Mouse (Mus musculus) c-Kit-positive CD71-positive TER-119-negative erythroid progenitor cells, embryonic 14.5 days (primary cell): ENCODE data around the gene Ccdc88c.

Source experiments
- DNase-seq: peaks from one replicate; pipeline ENCODE4 v3.0.0-alpha.2; 2013; ENCODE audit warnings: low read depth

The Ccdc88c gene

DNA sequence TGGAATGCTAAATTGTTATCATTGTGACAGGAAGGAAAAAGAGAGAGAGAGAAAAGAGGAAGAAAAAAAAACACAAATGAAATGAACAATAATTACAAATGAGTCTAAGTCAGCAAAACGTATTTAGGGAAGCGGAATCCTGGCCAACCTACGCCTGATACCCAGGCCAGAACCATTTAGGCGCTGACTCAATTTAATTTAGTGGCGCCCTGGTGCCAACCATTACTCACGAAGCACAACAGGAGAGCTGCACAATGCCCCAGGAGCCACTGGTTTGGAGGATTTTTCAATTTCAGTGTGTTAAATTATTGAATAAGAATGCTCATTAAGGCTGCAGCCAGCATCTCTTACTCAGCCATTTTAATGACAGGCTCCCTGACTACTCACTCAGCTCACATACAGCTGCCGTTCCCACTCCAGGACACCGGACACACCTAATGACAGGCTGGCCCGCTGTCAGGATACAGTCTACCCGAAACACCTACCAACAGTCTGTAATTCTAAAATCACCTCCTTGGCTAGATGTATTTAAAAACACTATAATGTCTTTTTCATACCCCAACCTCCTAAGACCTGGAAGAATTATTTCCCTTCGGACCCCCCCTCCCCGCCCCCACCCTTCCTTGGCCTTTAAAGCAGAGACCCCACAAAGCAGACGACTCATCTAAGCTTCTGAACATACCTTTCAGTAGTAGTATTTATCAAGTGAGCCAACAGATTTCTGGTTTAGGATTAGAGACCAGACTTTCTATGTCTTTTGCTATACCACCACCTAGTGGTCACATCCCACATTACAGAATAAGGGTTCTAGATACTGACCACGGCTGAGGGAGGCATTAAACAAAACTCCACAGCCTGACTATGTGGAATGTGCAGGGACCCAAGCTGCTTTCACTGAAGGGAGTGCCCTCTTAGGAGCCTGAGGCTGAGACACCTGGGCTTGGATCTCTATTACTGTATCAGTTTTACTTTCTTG, 102.9 kb downstream of the Ccdc88c start:
- DNase-seq = peak; percentile 66

DNA sequence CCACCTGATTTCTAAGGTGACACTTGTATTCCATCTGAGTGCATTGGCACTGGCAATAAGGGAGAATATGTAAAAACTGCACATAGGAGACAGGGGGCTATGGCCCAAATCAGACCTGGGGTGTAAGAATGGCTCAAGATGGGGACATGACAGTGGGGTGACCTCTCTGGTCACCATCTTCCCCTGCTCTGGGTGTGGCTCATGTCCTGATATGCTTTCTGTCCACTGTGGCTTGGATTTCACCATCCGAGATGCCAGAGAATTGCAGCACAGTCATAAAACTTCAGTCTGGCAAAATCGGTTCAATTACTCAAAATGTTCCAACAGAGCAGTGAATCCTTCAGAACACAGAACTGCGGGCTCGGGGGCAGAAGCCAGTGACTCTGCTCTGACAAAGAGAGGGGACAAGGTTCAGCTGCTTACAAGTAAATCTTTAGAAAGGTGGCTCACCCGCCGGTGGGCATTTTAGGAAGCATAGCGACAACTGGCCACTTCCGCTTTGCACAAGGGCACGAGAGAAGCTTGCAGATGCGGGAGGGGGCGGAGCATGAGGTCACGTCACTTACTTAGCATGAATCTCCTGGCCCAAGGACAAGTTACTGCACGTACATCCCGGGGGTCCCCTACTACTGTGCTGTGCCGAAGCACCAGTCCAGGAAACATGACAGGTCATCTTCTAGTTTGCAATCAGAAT, 104.1 kb downstream of the Ccdc88c start:
- DNase-seq = no peak

DNA sequence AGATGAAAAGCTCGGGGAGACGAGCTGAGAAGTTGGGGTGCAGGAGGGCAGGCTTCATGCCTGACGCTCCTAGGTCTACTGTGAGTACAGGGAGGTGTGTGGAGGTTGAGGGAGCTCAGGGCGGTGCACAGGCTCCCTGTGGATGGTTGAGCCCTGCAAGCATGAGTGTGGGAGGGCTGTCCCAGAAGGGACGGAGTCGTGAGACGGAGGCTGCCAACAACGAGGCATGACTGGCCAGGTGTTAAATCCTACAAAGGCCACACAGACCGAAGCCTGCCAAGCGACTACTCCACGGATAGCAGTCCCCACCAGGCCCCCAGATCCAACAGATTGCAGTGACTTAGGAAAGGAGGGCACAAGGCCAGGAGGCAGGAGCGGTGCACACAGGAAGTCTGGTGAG, 118.1 kb downstream of the Ccdc88c start:
- DNase-seq = no peak

DNA sequence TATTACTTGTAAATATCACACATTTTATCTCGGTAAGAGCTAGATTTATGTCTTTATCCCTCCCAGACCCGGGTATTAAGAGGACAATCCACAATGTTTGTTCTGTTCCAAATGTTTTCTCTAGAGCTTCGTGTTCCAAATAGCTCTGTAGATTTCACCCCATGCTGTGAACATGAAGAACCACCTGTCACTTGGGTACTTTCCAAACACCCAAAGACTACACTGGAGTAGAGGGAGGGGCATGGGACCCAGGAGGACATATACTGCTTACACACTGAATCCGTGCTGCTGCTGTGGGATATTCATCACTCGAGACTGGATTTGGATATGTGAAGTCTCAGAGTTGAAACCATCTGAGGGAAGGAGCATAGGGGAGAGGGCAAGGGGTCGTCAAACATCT, 119.1 kb downstream of the Ccdc88c start:
- DNase-seq = no peak

DNA sequence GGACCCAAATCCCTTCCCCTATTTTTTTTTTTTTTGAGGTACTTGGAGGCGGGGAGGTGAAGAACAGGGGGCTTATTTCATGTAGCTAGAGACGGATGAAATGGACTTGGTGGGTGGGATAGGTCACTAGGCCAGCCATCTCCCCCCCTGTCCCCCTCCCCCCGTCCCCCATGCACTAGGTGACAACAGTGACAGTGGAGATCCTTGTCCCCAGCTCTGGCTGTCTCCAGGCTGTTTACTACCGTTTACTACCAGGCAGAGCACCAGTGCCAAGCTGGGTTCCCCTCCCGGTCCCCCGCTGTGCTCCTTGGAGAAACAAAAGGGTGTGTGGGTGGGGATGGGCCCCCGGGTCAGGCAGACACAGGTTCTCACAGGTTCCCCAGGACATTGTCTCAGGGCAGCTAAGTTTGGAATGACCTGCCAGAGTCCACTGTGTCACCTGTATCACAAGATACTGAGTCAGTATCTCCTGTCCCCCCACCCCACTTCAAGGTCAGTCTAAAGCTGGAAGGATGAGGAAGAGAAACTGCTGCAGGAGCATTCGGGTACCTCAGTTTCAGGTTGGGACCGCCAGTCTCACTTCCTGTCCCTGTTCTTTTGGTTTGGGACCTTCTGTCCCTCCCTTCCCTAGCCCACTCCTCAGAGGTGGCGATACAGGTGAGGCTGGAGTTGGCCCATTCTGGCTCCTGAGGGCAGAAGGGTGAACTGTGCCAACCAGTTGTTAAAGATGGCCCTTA, 120.4 kb downstream of the Ccdc88c start:
- no peak for DNase-seq

DNA sequence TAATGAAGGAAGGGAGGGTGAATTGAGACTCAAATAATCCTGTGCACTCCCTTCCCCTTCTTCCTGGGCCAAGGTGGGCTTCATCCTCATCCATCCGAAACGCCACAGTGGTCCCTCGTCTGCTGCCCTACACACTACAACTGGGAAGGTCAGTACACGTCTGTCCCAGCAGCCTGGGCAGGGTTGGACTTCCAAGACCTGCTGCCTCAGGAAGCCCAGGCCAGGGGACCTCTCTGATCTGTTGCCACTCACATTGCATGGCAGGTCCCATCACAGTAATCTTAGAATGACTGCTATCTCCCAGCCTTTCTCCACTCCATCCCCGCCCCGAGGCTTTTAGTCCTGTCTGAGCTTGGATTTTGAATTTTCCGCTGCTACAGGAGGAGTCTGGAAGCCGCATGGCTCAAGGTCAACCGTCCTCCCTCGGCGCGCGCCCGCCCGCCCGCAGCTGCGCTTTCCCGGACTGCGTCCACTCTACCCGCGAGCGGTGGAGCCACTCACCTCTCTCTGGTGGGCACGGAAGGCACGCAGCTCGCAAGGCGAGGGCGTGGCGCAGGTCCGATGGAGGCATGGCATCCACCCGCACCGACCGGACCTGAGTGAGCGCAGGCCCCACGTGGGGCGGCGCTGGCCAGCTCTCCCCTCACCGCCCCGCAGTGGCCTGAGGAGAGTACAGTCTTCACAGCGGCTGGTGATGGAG, 121.1 kb downstream of the Ccdc88c start, which contains the start of gene Gpr68:
Gpr68 (minus strand) TSS at position 601 of the 700 bp plus-strand sequence.
- no peak for DNase-seq

DNA sequence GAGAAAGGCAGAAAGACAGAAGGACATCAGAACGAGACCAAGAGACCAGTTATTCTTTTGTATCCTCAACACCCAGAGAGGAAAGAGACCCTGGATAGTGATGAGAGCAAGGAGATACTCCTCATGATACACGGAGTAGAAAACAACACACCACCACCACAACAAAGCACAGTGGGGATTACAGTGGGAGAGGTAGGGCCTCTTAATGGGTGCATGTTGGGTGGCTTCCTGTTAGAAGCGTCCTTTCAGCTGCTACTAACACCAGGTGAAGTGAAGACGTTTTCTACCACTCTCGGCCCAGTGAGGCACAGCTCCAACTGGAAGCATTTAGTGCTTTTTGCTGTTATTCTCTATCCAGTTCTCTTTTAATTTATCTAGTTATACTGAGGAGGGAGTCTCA, 122.0 kb downstream of the Ccdc88c start:
- DNase-seq = no peak

DNA sequence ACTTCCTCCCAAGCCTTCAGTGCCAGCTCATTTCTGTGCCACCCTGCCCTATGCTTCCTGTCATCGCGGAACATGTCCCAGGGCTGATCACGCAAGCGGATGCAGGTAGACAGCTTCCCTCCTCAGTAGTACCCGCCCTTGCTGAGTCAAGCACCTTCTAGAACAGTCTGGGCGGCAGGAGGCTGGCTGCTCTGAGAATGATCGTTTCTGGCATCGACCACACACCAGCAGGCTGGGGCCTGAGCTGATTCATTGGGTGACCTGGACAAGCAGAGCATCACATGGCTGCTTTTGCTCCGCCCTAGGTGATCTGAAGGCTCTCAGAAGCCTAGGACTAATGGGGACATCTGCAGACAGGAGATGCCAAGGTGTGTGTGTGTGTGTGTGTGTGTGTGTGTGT, 125.1 kb downstream of the Ccdc88c start:
- no peak for DNase-seq

DNA sequence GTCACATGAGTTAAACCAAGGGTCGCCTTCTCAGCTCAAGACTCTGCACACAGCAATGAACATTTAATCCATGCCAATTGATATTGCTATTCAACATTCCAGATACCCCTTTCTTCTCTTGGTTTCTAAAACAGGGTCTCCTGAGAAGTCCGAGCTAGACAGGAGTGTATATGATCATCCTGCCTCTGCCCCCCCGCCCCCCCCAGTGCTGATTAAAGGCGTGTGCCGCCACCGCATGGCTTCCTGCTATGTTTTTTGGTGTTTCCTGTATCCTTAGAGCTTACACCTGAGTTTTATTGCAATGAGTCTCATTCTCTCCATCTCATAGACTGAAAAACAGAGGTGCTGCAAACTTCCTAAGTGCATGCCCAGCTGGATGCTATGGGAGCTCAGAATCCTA, 127.5 kb downstream of the Ccdc88c start:
- no peak for DNase-seq

DNA sequence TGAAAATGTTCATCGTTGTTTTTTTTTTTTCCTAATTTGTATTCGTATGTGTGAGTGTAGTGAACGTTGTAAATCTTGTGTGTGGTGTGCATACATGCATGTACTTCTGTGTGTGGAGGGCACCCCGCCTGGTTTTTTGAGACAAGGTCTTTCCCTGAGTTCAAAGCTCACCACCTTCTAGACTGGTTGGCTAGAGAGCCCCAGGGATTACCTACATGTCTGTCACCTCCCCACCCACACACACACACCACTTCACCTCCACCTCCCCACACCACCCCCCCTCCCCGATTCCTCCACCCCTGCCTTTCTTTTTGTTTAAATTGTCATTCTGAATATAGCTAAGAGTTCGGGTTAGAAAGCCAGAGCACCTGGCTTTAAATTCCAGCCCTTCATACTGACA, 128.0 kb downstream of the Ccdc88c start:
- no peak for DNase-seq

DNA sequence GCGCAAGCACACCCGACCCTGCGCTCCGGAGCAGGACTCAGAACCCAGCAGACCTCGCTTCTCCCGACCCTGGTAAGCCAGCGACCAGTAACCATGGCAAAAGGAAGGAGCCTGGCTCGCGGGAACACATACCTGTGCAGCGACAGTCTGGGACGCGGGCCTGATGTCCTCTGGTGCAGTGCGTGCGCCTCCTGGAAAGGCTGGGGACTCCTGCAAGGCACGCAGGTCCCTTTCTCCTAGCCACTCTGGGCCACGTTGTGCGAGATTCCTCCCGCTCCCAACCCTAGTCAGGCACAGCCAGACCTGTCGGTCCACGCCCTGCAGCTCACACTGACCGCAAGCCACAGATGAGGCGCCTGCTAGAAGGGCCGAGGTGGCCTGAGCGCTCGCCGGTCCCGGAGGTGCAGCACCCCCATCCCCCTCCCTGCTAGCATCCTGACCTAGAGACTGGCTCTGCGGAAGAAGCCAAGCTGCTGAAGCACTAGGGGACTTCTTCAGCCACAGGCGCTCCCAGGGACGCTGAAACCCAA, 129.7 kb downstream of the Ccdc88c start:
- no peak for DNase-seq

DNA sequence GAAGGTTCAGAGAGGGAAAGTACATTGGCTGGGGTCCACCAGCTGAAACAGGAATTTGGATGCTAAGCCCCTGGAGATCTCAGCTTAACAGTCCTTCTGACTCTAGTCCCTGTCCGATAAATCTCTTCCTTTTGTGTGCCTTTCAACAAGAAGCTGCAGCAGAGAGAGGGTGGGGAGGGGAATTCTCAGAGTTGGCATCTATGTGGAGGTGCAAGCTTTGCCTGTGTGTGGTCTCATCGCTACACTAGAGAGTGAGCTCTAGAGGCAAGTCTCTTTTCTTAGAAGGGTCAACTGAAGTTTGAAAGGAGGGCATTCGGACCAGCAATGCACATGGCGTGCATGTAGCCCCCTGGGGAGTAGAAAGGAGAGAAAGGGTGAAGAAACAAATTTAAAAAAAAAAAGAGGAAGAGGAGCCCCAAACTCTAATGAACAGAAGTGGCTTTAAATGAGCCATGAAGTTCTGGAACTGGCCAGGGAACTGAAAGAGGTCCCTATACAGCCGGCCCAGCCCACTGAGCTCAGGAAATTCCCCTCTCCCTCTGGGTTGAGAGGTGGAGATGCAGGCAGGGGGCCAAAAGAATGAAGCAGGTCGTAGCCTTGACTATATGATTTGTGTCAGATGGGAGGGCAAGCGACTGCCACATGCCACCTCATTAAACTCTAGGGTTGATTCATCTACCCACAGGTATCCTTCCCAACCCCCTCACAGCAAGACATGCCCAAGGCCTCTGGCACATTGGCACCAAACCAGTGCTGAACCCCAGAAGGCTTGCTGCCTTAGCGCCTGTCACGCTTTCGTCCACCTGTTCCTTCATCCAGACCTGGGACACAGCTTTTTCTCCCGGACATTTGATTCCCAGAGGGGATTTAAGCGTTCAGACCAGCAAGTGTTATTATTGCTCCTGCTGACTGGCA, 130.9 kb downstream of the Ccdc88c start:
- no peak for DNase-seq

DNA sequence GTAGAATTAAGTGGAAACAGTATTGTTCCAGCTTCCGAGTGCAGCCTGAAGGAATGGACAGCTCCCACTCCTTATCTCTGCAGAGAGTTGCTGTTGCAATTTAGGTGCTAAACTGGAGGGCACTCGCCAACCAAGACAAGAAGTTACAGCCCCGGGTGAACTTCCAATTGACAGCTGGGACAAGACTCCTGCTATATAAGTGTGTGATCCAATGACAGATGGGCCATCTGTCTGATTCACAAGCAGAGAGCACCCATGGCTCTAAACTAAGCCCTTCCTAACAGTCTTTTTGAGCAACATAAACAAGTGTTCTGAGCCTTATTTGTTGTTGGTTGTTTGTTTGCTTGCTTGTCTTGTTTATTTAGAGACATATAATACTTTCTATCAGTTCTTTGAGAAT, 132.2 kb downstream of the Ccdc88c start:
- no peak for DNase-seq

DNA sequence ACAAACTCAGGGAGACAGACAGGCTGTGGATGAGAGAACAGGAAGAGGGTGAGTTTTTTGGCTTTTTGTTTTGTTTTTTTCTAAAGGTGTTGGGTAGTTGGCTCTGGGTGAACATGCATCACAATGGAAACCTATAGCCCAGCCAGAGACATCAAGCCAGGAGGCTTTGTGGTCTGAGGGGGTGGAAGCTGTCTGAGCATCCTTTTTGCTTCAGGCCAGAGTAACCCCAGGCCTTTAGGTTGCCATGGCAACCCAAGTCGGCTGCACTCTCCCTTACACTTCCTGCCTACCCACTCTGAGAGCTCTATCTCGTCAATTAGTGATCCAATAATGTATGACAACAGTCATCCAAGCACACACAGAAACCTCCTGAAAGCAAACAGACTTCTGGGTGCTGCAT, 133.4 kb downstream of the Ccdc88c start:
- DNase-seq = no peak

DNA sequence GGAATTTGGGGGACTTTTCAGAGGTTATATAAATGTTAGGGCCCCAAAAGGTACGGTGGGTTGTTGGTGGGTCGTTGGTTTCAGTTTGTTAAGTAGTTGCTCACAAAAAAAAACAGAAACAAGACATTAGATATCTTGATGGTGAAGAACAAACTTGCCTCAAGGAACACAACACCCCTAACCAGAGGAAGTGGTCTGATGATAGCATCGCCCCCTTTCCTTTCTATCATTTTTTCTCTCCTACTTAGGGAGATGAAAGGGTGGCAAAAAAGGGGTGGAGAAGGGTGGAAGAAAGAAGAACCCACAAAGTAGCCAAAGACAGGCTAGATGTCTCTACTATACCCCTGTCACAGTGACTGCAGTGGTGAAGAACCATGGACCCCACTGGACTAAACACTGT, 138.3 kb downstream of the Ccdc88c start:
- DNase-seq = no peak

DNA sequence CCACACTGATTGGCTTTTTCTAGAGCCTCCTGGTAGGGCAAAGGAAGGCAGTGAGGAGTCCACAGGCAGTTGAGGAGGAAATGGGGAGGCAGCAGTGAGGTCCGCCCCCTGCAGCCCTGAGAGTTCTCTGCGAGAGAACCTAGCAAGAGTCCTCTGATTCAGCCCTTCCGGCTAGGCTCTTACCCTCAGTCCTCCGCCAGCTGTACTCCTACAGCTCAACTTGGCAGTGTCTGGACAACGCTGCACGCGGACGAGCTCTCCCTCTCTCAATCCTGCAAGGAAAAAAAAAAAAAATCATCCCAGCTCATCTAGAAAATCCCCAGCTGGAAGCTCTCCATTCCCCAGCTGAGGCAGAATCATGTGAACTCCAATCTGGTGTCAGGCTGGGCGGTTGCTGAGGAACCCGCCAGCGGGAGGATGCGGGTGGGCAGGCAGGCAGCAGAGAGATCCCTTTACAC, 141.0 kb downstream of the Ccdc88c start:
- DNase-seq = no peak

DNA sequence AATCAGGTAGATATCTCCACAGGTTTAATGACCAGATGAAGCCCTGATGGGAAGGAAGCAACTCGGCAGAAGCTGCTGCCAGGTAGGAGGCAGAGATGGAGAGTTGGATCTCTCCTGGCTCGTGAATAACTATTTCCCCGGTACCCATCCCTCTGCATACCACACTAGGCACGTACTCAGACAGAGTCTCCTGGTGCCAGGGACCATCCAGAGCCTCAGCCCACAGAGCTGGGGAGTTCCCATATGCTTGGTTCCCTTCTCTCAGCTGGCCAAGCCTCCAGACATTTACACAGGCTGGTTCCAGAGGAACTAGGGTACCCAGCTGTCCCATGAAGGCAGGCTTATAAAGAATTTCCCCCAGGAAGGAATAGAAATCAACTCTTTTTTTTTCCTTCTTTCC, 142.0 kb downstream of the Ccdc88c start:
- no peak for DNase-seq

DNA sequence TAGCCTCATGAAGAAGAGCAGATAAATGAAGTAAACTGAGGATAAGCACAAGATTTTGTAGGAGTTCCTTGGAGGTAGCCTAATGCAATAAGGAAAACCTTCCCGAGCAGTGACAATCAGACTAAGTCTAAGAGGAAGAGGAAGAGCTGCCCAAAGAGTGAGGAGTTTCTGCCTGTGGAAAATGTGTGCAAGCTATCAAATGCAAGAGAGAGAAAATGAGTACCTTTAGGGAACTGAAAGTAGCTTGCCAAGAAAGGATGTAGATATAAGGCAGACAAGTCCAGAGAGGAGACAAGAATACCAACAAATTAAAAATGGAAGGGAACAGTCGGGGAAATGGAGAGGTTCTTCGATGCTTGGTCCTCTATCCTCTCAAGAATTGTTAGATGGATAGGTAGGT, 143.3 kb downstream of the Ccdc88c start:
- DNase-seq = no peak

DNA sequence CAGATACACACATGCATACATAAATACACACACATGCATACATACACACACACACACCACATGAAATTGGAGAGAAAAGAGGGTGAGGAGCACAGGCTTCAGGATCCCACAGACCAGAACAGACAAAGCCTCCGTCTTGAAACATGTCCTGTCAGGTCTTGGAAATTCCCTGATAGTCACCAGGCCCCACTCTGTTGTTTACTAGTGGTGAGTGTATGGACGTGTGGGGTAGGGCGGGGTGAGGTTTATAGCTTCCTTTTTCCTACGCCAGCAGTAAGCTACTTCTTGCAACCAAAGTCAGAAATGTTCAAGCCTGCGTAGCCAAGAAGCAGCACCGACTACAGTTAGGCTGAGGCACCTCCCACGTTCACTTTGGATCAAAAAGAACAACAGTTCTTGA, 145.7 kb downstream of the Ccdc88c start:
- DNase-seq = no peak

DNA sequence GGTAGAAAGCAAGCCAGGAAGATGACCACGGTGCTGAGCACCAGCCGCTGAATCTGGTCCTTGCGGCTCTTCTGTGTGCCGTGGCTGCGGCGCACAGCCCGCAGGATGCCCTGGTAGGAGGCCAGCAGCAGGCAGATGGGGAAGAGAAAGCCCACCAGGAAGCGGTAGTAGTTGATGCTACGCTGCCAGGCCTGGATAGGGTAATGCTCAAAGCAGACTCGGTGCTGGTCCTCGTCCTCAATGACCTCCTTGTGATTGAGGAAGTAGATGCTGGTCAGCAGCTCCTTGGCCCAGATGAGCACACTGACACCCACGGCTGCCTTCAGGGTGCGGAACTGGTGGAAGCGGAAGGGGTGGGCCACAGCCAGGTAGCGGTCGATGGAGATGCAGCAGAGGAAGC, 150.3 kb downstream of the Ccdc88c start:
- DNase-seq = no peak

DNA sequence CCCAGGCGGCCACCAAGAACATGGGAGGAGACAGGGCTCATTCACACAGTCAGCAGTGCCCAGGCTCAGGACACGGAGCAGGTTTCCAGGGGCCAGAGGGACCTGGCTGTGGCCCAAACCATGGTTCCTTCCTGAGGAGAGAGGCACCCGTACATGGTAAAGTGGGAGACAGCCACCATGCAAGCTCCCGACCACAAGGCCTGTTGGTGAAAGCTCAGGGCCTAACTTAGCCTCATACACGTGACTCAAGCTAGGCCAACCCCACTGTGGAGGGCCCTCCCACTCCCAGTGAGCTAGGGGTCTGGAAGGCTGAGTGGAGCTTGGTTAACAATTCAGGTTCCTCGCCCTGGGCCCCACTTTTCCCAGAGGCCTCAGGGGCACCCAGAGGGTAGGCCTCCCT, 150.9 kb downstream of the Ccdc88c start:
- no peak for DNase-seq
